Mouse (Mus musculus) C2C12 (cell line): Measurements from ENCODE around the gene Cfap73. TPM values are rescaled to one million over a fixed set of nuclear protein-coding genes. Genes with fewer than 3 reads are reported as not detected.

Experiments used
- H3K27me3 ChIP-seq: one replicate; pipeline ENCODE4 v1.6.1; 2011; ENCODE audit not compliant: control insufficient read depth, insufficient read depth, insufficient read length
- H3K36me3 ChIP-seq: one replicate; pipeline ENCODE4 v1.6.1; 2011; ENCODE audit not compliant: control insufficient read depth, insufficient read depth
- H3K4me3 ChIP-seq: one replicate; pipeline ENCODE4 v1.5.1; 2011; ENCODE audit warnings: mild to moderate bottlenecking, control low read depth; ENCODE audit not compliant: poor library complexity, insufficient read depth, severe bottlenecking
- H3K79me2 ChIP-seq: one replicate; pipeline ENCODE4 v1.6.1; 2011; ENCODE audit not compliant: control insufficient read depth, insufficient read depth
- H3K79me3 ChIP-seq: one replicate; pipeline ENCODE4 v1.6.1; 2011; ENCODE audit warnings: low read depth, control low read depth
- H3ac ChIP-seq: one replicate; pipeline ENCODE3; 2011; ENCODE audit warnings: low read depth; ENCODE audit not compliant: control insufficient read depth, insufficient read length
- CEBPB ChIP-seq: IDR thresholded peaks from one replicate; pipeline ENCODE4 v1.6.1; 2011; ENCODE audit warnings: low read depth, mild to moderate bottlenecking, control low read depth, moderate library complexity
- CTCF ChIP-seq: IDR thresholded peaks from one replicate; pipeline ENCODE4 v1.5.1; 2011; ENCODE audit not compliant: control insufficient read depth, insufficient read depth, insufficient read length
- FOSL1 ChIP-seq: IDR thresholded peaks from one replicate; pipeline ENCODE4 v1.8.0; 2011; ENCODE audit warnings: mild to moderate bottlenecking, low read length; ENCODE audit not compliant: poor library complexity, insufficient read depth, severe bottlenecking
- MAX ChIP-seq: IDR thresholded peaks from one replicate; pipeline ENCODE4 v1.6.1; 2011; ENCODE audit warnings: mild to moderate bottlenecking, control low read depth
- MYOD1 ChIP-seq: IDR thresholded peaks from one replicate; pipeline ENCODE4 v1.6.1; 2011; ENCODE audit warnings: low read depth; ENCODE audit not compliant: control insufficient read depth, insufficient read length
- MYOG ChIP-seq: IDR thresholded peaks from one replicate; pipeline ENCODE4 v1.6.1; 2011; ENCODE audit not compliant: control insufficient read depth, insufficient read length; ENCODE audit errors: extremely low read depth
- USF1 ChIP-seq: IDR thresholded peaks from one replicate; pipeline ENCODE4 v1.6.1; 2011; ENCODE audit warnings: low read depth, mild to moderate bottlenecking, control low read depth, moderate library complexity
- long read RNA-seq, 2 experiments: library from polyadenylated mRNA; unstranded; transcript quantifications; one replicate each; pipeline ENCODE4 v2.0.0; 2019 to 2020
- polyA plus RNA-seq: library from polyadenylated mRNA; unstranded; fragments of >200 nt; fragmentation: generic; extraction: Trizol; gene quantifications from one replicate; pipeline ENCODE4 v1.2.1, GENCODE M21; 2012; ENCODE audit warnings: missing spikeins

Cfap73 gene
- polyA plus RNA-seq: not detected
- long read RNA-seq, experiment 1: 0 reads
- long read RNA-seq, experiment 2: 0 reads

GRCm38 (mm10) chr5:120634131-120634530 lies at the start of gene Cfap73:
Cfap73 (minus strand) TSS chr5:120634235.
- H3ac ChIP-seq: no peak within 1 kb of the TSS
- H3K36me3 ChIP-seq: no peaks in the 10 kb centered on the region
- H3K27me3 ChIP-seq: peaks cover 26% of the 10 kb centered on the region
- H3K4me3 ChIP-seq: no peak within 1 kb of the TSS
- H3K79me3 ChIP-seq: no peaks in the 10 kb centered on the region
- no peaks in the 10 kb centered on the region for H3K79me2 ChIP-seq
- TF ChIP-seq MYOG (no peak), CTCF (no peak), MAX (no peak), USF1 (no peak), CEBPB (no peak), FOSL1 (no peak), MYOD1 (no peak)

GRCm38 (mm10) chr5:120682982-120683771 lies 49.1 kb upstream of the Cfap73 start:
- H3K27me3 ChIP-seq: peaks cover 55% of the 10 kb centered on the region

GRCm38 (mm10) chr5:120680918-120681317 lies 46.9 kb upstream of the Cfap73 start:
- Histone ChIP-seq H3ac (no peak overlapping the region), H3K36me3 (no peaks in the 10 kb centered on the region), H3K27me3 (peaks cover 40% of the 10 kb centered on the region), H3K79me3 (no peaks in the 10 kb centered on the region), H3K79me2 (no peaks in the 10 kb centered on the region), H3K4me3 (no peak overlapping the region)
- TF ChIP-seq USF1: no peak
- no peak for TF ChIP-seq FOSL1
- no peak for TF ChIP-seq CTCF
- no peak for TF ChIP-seq MYOG
- no peak for TF ChIP-seq CEBPB
- TF ChIP-seq MAX: no peak
- no peak for TF ChIP-seq MYOD1

More at GRCm38 (mm10) chr5:120682982-120683771, 49.1 kb upstream of the Cfap73 start:
- H3K79me2 ChIP-seq: no peaks in the 10 kb centered on the region
- TF ChIP-seq CTCF (no peak), USF1 (no peak), MAX (no peak), MYOG (no peak), CEBPB (no peak), MYOD1 (no peak)
- H3K36me3 ChIP-seq: no peaks in the 10 kb centered on the region
- H3ac ChIP-seq: no peak overlapping the region
- no peak overlapping the region for H3K4me3 ChIP-seq
- no peaks in the 10 kb centered on the region for H3K79me3 ChIP-seq

- Histone ChIP-seq H3K36me3 (no peaks in the 10 kb centered on the region), H3K27me3 (peaks cover 40% of the 10 kb centered on the region), H3ac (no peak overlapping the region), H3K79me3 (no peaks in the 10 kb centered on the region), H3K4me3 (no peak overlapping the region), H3K79me2 (no peaks in the 10 kb centered on the region)
- TF ChIP-seq MAX (no peak), MYOG (no peak), FOSL1 (no peak), CEBPB (no peak), USF1 (no peak), MYOD1 (no peak), CTCF (no peak)
These were observed 45.9 kb upstream of the Cfap73 start for GRCm38 (mm10) chr5:120679676-120680555.

- no peaks in the 10 kb centered on the region for H3K79me3 ChIP-seq
- no peaks in the 10 kb centered on the region for H3K79me2 ChIP-seq
- no peak overlapping the region for H3ac ChIP-seq
- no peak for TF ChIP-seq MYOD1
- no peak for TF ChIP-seq CTCF
- TF ChIP-seq MYOG: no peak
- no peak for TF ChIP-seq CEBPB
- no peak for TF ChIP-seq USF1
- TF ChIP-seq MAX: no peak
- TF ChIP-seq FOSL1: no peak
- no peak overlapping the region for H3K4me3 ChIP-seq
- H3K27me3 ChIP-seq: peaks cover 29% of the 10 kb centered on the region
- no peaks in the 10 kb centered on the region for H3K36me3 ChIP-seq
These were observed 43.5 kb upstream of the Cfap73 start for GRCm38 (mm10) chr5:120677516-120677915.
